Mouse (Mus musculus) G1E (cell line): ENCODE results near the gene Foxn3. TPM values are rescaled to one million over a fixed set of nuclear protein-coding genes. Genes with fewer than 3 reads are reported as not detected.

ENCODE experiments used
- ATAC-seq: 2 replicates; pipeline ENCODE4 v1.8.0; 2016; ENCODE audit warnings: mild to moderate bottlenecking; ENCODE audit not compliant: insufficient number of reproducible peaks, poor library complexity, low FRiP score, severe bottlenecking; ENCODE audit errors: extremely low read depth
- DNase-seq: peaks from one replicate; pipeline ENCODE4 v3.0.0; 2012; ENCODE audit warnings: low spot score
- H3K27me3 ChIP-seq: 2 replicates; pipeline ENCODE4 v1.6.1; 2012; ENCODE audit warnings: mild to moderate bottlenecking, low read length, inconsistent platforms; ENCODE audit not compliant: insufficient read depth
- H3K36me3 ChIP-seq: replicated peaks from 2 replicates; pipeline ENCODE3; 2012; ENCODE audit warnings: mild to moderate bottlenecking, inconsistent platforms
- H3K4me1 ChIP-seq: 2 replicates; pipeline ENCODE4 v1.6.1; 2012; ENCODE audit warnings: low read depth, low read length, inconsistent platforms, mixed read lengths; ENCODE audit not compliant: insufficient read depth
- H3K4me3 ChIP-seq: 2 replicates; pipeline ENCODE4 v1.5.1; 2012; ENCODE audit warnings: low read depth, mild to moderate bottlenecking, inconsistent platforms, low read length, moderate library complexity, mixed read lengths
- H3K9me3 ChIP-seq: replicated peaks from 2 replicates; pipeline ENCODE4 v1.6.1; 2012; ENCODE audit warnings: inconsistent platforms
- CTCF ChIP-seq: IDR thresholded peaks from 2 replicates; pipeline ENCODE4 v1.5.1; 2012; ENCODE audit warnings: low read depth, low read length, inconsistent platforms, mixed read lengths
- GATA1 ChIP-seq: IDR thresholded peaks from 2 replicates; pipeline ENCODE4 v1.6.1; 2012; ENCODE audit warnings: borderline replicate concordance, low read length, inconsistent platforms, mixed read lengths
- GATA2 ChIP-seq: IDR thresholded peaks from 2 replicates; pipeline ENCODE4 v1.6.1; 2012; ENCODE audit warnings: low read depth, low read length, inconsistent platforms, borderline replicate concordance
- POLR2AphosphoS5 ChIP-seq: IDR thresholded peaks from 2 replicates; pipeline ENCODE4 v1.6.1; 2012; ENCODE audit warnings: low read depth, low read length, inconsistent platforms; ENCODE audit not compliant: insufficient replicate concordance
- TAL1 ChIP-seq: conservative IDR thresholded peaks from 2 replicates; pipeline ENCODE4 v1.6.1; 2012; ENCODE audit warnings: low read depth, low read length, inconsistent platforms, mixed read lengths
- polyA plus RNA-seq: library from polyadenylated mRNA; stranded (reverse); fragments of >175 nt; gene quantifications from 2 replicates; pipeline ENCODE4 v1.2.3, GENCODE M21; 2012
- total RNA-seq, 2 experiments: library from RNA; stranded (forward) in 1 of 2; stranded (reverse) in 1 of 2; fragments of 200-1000 nt in 1 of 2; fragments of >200 nt in 1 of 2; fragmentation: Nextera tagmentation in 1 of 2; gene quantifications; 2 replicates each; pipeline ENCODE4 v1.2.3; 2014 to 2017

Foxn3 gene
- total and polyA plus RNA-seq, 3 experiments, result 15.1 to 111 (median 20.1) TPM

DNA sequence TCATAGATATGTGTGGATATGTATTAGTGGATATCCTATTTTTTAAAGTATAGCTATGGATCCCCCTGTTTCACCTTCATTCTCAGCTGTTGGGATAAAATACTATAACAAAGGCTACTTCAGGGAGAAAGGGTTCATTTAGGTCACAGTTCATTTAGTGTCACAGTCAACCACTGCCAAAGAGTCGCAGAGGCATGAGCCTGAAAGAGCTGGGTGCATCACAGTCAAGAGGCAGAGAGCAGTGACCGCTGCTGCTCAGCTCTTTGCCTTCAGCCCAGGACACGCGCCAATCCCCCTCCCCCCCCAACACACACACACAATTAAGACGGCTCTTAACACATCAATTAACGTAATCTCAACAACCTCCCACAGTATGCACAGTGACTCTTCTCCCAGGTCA, 131.8 kb downstream of the Foxn3 start:
- H3K36me3 ChIP-seq, result no peaks in the 10 kb centered on the region
- no peaks in the 10 kb centered on the region for H3K27me3 ChIP-seq
- DNase-seq (no peak), ATAC-seq (no peak)
- H3K4me1 ChIP-seq, result no peaks in the 10 kb centered on the region
- no peak overlapping the region for H3K4me3 ChIP-seq
- no peak for TF ChIP-seq GATA2
- no peak for TF ChIP-seq GATA1
- TF ChIP-seq POLR2AphosphoS5, result no peak
- no peak for TF ChIP-seq CTCF
- TF ChIP-seq TAL1, result no peak
- peaks cover 7% of the 10 kb centered on the region for H3K9me3 ChIP-seq

DNA sequence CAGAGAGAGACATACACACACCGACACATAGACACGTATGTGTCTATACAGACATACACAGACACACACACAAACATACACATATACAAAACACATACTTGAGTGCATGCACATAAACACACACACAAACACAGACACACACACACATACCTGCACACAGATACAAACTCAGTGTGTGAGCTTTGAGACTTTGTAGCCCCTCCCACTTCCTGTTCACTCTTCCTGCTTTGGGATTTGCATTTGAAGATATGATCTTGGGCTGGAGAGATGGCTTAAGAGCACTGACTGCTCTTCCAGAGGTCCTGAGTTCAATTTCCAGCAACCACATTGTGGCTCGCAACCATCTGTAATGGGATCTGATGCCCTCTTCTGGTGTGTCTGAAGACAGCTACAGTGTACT, 132.4 kb downstream of the Foxn3 start:
- Histone ChIP-seq H3K27me3 (no peaks in the 10 kb centered on the region), H3K36me3 (no peaks in the 10 kb centered on the region), H3K4me3 (no peak overlapping the region), H3K4me1 (no peaks in the 10 kb centered on the region), H3K9me3 (peaks cover 7% of the 10 kb centered on the region)
- ATAC-seq (no peak), DNase-seq (no peak)
- TF ChIP-seq GATA1 (no peak), GATA2 (no peak), CTCF (no peak), TAL1 (no peak), POLR2AphosphoS5 (no peak)

GRCm38 (mm10) chr12:99429101-99429500, 134.3 kb downstream of the Foxn3 start:
- TF ChIP-seq CTCF (no peak), GATA2 (no peak), GATA1 (no peak), POLR2AphosphoS5 (no peak), TAL1 (no peak)
- Histone ChIP-seq H3K9me3 (peaks cover 9% of the 10 kb centered on the region), H3K4me1 (no peaks in the 10 kb centered on the region), H3K36me3 (no peaks in the 10 kb centered on the region), H3K27me3 (no peaks in the 10 kb centered on the region), H3K4me3 (no peak overlapping the region)
- no peak for ATAC-seq
- no peak for DNase-seq

DNA sequence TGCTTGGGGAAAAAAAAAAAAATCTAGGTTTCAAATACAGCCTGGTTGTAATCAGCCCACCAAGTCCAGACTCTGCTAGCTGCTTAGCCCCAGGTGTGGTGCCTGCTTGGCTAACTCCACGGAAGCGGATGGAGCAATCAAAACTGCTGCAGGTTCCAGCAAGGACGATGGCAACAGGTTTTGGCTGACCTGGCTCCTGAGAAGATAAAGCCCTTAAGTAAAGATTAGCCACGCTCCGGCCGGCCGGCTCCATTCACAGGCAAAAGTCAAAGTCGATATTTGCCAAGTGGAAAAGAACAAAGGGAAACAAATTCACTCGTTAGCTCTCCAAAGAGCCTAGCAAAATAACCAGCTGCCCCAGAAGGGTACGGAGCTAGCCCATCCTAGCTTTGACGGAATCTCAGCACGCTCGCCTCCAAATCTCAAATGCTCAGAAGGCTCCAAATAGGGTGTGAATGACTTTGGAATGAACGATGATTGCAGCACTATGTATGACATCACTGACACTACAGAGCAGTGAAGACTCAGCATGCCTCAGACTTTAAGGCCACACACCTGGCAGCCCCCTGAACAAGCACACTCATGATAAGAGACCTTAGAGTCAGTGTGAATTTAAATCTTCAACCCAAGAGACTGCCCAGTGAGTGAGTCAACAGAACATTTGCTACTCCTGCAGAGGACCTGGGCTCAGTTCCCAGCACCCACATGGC, 137.0 kb downstream of the Foxn3 start:
- H3K9me3 ChIP-seq, result peaks cover 9% of the 10 kb centered on the region
- TF ChIP-seq CTCF (no peak), POLR2AphosphoS5 (no peak), GATA1 (no peak), TAL1 (no peak), GATA2 (no peak)
- no peaks in the 10 kb centered on the region for H3K27me3 ChIP-seq
- H3K4me1 ChIP-seq, result no peaks in the 10 kb centered on the region
- H3K36me3 ChIP-seq, result no peaks in the 10 kb centered on the region
- DNase-seq (no peak), ATAC-seq (no peak)
- H3K4me3 ChIP-seq, result no peak overlapping the region

DNA sequence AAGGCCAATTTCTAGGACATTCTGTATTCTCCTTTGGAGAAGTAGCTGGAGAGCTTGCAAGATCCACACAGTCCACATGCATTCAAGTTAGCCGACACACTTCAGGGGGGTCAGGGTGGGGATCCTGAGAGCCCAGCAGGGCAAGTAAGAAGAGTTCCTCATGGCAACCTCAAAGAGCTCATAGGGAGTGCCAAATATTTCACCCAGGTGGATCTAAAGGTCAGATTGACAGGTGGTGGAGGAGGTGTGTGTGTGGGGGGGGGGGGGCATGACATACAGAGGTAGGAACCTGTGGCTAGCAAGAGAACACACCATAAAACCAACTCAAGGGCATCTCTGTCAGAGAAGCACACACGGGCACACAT, 144.0 kb downstream of the Foxn3 start:
- ATAC-seq, result no peak

GRCm38 (mm10) chr12:99418476-99419395, 144.6 kb downstream of the Foxn3 start:
- no peak for ATAC-seq

More for the DNA sequence above, 144.0 kb downstream of the Foxn3 start:
- H3K36me3 ChIP-seq, result no peaks in the 10 kb centered on the region
- H3K9me3 ChIP-seq, result no peaks in the 10 kb centered on the region; the same call in none of the 2 replicates
- no peaks in the 10 kb centered on the region for H3K4me1 ChIP-seq
- DNase-seq, result no peak
- H3K4me3 ChIP-seq, result no peak overlapping the region
- no peak for TF ChIP-seq GATA1
- TF ChIP-seq TAL1, result no peak
- no peak for TF ChIP-seq GATA2
- no peak for TF ChIP-seq CTCF
- TF ChIP-seq POLR2AphosphoS5, result no peak
- H3K27me3 ChIP-seq, result peaks cover 17% of the 10 kb centered on the region

More at GRCm38 (mm10) chr12:99418476-99419395, 144.6 kb downstream of the Foxn3 start:
- Histone ChIP-seq H3K36me3 (no peaks in the 10 kb centered on the region), H3K27me3 (peaks cover 18% of the 10 kb centered on the region), H3K9me3 (no peaks in the 10 kb centered on the region; the same call in none of the 2 replicates), H3K4me1 (no peaks in the 10 kb centered on the region), H3K4me3 (no peak overlapping the region)
- no peak for DNase-seq
- TF ChIP-seq CTCF (no peak), GATA2 (no peak), GATA1 (no peak), TAL1 (no peak), POLR2AphosphoS5 (no peak)
